Mouse (Mus musculus): Measurements from ENCODE around the gene Tm6sf2.

GRCm38 (mm10) chr8:70037994-70038393, 34.7 kb upstream of the Tm6sf2 start:
- no peak for TF ChIP-seq CTCF (IDR thresholded peaks at IDR 0.05; ENCODE audit: borderline replicate concordance, control insufficient read depth, extremely low read depth, insufficient read depth, low read length, poor library complexity)
- no peak for TF ChIP-seq POLR2A (IDR thresholded peaks at IDR 0.05; ENCODE audit: control insufficient read depth, extremely low read depth, insufficient read depth, low read length, poor library complexity)
